Mouse (Mus musculus) intestine, embryonic 14.5 days (tissue): ENCODE data around the gene Bdnf. TPM values are rescaled to one million over a fixed set of nuclear protein-coding genes. Genes with fewer than 3 reads are reported as not detected.

Source experiments
- ATAC-seq: fragments of 200-750 bp; cut with Nextera tagmentation; replicated peaks from 2 replicates; pipeline ENCODE4 v1.8.0; 2017; ENCODE audit warnings: low read depth, moderate number of reproducible peaks, moderate TSS enrichment, moderate library complexity; ENCODE audit not compliant: low FRiP score, low TSS enrichment
- DNase-seq: peaks from one replicate; pipeline ENCODE4 v3.0.0-alpha.2; 2018; ENCODE audit warnings: low spot score
- H3K27ac ChIP-seq: fragments of 300-500 bp; sonication (generic); 2 replicates; pipeline ENCODE4 v1.5.1; 2014; ENCODE audit warnings: low read depth, mild to moderate bottlenecking, control low read depth
- H3K27me3 ChIP-seq: fragments of 300-500 bp; sonication (generic); replicated peaks from 2 replicates; pipeline ENCODE4 v1.6.1; 2014; ENCODE audit warnings: low read length, control low read depth; ENCODE audit not compliant: control insufficient read depth, insufficient read depth
- H3K36me3 ChIP-seq: fragments of 300-500 bp; sonication (generic); 2 replicates; pipeline ENCODE4 v1.6.1; 2014; ENCODE audit warnings: low read length, control low read depth; ENCODE audit not compliant: control insufficient read depth, insufficient read depth
- H3K4me1 ChIP-seq: fragments of 300-500 bp; sonication (generic); replicated peaks from 2 replicates; pipeline ENCODE4 v1.6.1; 2014; ENCODE audit warnings: low read length, control low read depth, mixed read lengths; ENCODE audit not compliant: control insufficient read depth, insufficient read depth
- H3K4me2 ChIP-seq: fragments of 300-500 bp; sonication (generic); 2 replicates; pipeline ENCODE4 v1.6.1; 2014; ENCODE audit warnings: low read length
- H3K4me3 ChIP-seq: fragments of 300-500 bp; sonication (generic); 2 replicates; pipeline ENCODE4 v1.5.1; 2014; ENCODE audit warnings: low read depth, low read length, control low read depth, mixed read lengths
- H3K9ac ChIP-seq: fragments of 300-500 bp; sonication (generic); 2 replicates; pipeline ENCODE4 v1.6.1; 2014; ENCODE audit warnings: mild to moderate bottlenecking, low read length
- H3K9me3 ChIP-seq: fragments of 300-500 bp; sonication (generic); 2 replicates; pipeline ENCODE4 v1.6.1; 2016; ENCODE audit warnings: low read length, control low read depth; ENCODE audit not compliant: control insufficient read depth
- WGBS: fragments of 180-500 bp; shearing (Covaris S2); extraction: QIAGEN DNeasy Blood & Tissue Kit; methylation state at CpG from one replicate; pipeline ENCODE4 v1.1.7; 2014; 5-methylcytosine and 5-hydroxymethylcytosine counted together
- polyA plus RNA-seq: library from polyadenylated mRNA; unstranded; fragments of >200 nt; fragmentation: Nextera tagmentation; extraction: Ambion mirVana; gene quantifications from 2 replicates; pipeline ENCODE4 v1.2.1, GENCODE M21; 2014

Bdnf gene
- polyA plus RNA-seq, 1 experiment from 2014 or later = 4.2 TPM

DNA sequence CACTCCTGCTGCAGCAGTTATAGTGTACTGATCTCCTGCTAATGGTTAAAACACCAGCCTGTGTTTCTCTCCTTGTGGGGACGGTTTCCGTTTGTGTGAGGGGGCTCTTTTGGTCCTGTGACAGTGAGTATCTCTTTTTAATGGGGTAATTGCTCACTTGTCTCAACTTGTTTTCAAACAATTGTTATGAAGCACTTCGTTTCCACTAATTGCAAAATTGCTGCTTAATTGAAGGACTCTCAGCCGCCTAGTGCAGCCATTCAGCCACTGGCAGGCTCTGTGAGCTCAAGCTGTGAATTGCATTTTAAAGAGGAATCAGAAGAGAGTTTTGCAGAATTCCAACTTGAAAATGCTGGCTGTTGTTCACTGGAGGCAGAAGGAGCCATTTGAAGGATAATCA is 22.7 kb downstream of the Bdnf start:
- WGBS = 24% methylated on average over 4 of the region's 4 CpGs
- peaks cover 5% of the 10 kb centered on the region; the same call in 1 of the 2 replicates for H3K4me1 ChIP-seq
- ATAC-seq (no peak), DNase-seq (no peak)
- no peak overlapping the region for H3K27ac ChIP-seq
- H3K36me3 ChIP-seq = no peaks in the 10 kb centered on the region
- H3K9ac ChIP-seq = no peak overlapping the region
- H3K27me3 ChIP-seq = peaks cover 10% of the 10 kb centered on the region
- H3K9me3 ChIP-seq = no peaks in the 10 kb centered on the region
- no peak overlapping the region for H3K4me3 ChIP-seq
- H3K4me2 ChIP-seq = no peak overlapping the region; the same call in 1 of the 2 replicates

DNA sequence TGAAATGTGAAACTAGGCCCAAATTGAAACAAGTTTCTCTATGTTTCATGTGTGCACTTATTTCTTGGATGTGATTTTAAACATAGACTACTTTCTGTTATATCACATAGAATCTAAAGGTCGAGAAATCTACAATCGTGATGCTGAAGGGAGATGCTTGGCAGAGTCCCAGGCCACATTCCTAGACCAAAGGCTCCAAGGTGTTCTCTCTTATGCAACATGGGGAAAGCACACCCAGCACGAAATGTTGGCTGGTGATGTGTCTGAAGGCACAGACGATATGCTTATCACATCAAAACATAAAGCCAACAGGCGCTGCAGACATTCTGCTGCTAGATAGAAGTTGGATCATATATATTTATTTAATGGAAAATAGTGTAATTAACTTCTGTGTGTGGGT is 25.8 kb downstream of the Bdnf start:
- H3K9ac ChIP-seq = no peak overlapping the region
- no peaks in the 10 kb centered on the region for H3K36me3 ChIP-seq
- ATAC-seq = no peak
- no peak overlapping the region for H3K4me3 ChIP-seq
- H3K4me2 ChIP-seq = no peak overlapping the region
- H3K27me3 ChIP-seq = no peaks in the 10 kb centered on the region
- WGBS = 75% methylated on average over 5 of the region's 5 CpGs
- H3K9me3 ChIP-seq = no peaks in the 10 kb centered on the region
- no peaks in the 10 kb centered on the region for H3K4me1 ChIP-seq
- no peak overlapping the region for H3K27ac ChIP-seq
- DNase-seq = no peak

DNA sequence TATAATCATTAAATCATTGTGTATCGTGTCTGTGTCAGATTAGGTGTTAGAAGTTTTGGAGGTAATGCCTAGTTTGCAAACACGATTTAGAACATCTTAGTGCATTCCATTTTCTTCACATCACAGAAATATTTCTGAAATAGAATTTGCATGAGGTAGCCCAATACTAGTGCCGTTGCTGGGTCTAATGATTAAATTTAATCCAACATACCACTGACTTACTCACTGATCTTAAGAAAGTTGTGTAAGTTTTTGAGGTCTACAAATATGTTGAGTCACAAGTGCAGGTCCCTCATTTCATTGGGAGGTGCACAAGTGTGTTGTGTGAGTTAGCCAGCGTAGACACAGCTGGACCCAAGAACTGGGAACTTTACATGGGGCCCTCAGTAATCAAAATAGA is 29.1 kb downstream of the Bdnf start:
- no peak for ATAC-seq
- H3K4me3 ChIP-seq = no peak overlapping the region
- no peak for DNase-seq
- H3K4me2 ChIP-seq = no peak overlapping the region
- WGBS = 85% methylated on average over 4 of the region's 4 CpGs
- H3K36me3 ChIP-seq = no peaks in the 10 kb centered on the region
- no peaks in the 10 kb centered on the region for H3K4me1 ChIP-seq
- no peak overlapping the region for H3K9ac ChIP-seq
- no peaks in the 10 kb centered on the region for H3K27me3 ChIP-seq
- no peaks in the 10 kb centered on the region for H3K9me3 ChIP-seq
- no peak overlapping the region for H3K27ac ChIP-seq

- no peak overlapping the region for H3K27ac ChIP-seq
- no peaks in the 10 kb centered on the region for H3K27me3 ChIP-seq
- H3K9ac ChIP-seq = no peak overlapping the region
- no peaks in the 10 kb centered on the region for H3K9me3 ChIP-seq
- no peaks in the 10 kb centered on the region for H3K4me1 ChIP-seq
- DNase-seq (no peak), ATAC-seq (no peak)
- H3K4me3 ChIP-seq = no peak overlapping the region
- no peak overlapping the region for H3K4me2 ChIP-seq
- no peaks in the 10 kb centered on the region for H3K36me3 ChIP-seq
- 87% methylated on average over 5 of the region's 5 CpGs for WGBS
These were observed 29.6 kb downstream of the Bdnf start for GRCm38 (mm10) chr2:109704053-109704452.

- ATAC-seq (no peak), DNase-seq (no peak)
- no peaks in the 10 kb centered on the region for H3K4me1 ChIP-seq
- H3K9ac ChIP-seq = no peak overlapping the region
- no peak overlapping the region for H3K4me3 ChIP-seq
- 78% methylated on average over 8 of the region's 8 CpGs for WGBS
- H3K27ac ChIP-seq = no peak overlapping the region
- no peak overlapping the region for H3K4me2 ChIP-seq
- no peaks in the 10 kb centered on the region for H3K9me3 ChIP-seq
- H3K27me3 ChIP-seq = no peaks in the 10 kb centered on the region
- no peaks in the 10 kb centered on the region for H3K36me3 ChIP-seq
These were observed 32.0 kb downstream of the Bdnf start for GRCm38 (mm10) chr2:109706524-109706923.

DNA sequence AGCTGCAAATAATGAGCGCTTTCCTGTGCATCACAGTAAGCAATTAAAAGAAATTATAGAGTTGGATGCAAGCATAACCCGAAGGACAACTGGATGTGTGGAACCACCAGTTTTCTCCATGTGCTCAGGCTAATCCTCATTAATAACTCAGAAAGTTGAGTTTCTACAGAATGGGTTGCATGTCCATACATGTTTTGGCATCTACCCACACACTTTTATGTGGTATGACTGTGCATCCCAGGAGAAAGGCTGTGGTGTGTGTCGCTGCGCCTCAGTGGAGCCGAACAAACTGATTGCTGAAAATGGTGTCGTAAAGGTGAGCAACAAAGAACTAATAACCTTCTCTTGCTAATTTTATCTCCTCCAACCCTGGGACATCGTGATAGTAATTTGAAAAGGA is 34.8 kb downstream of the Bdnf start:
- H3K36me3 ChIP-seq = no peaks in the 10 kb centered on the region
- no peaks in the 10 kb centered on the region for H3K9me3 ChIP-seq
- no peaks in the 10 kb centered on the region for H3K4me1 ChIP-seq
- H3K4me2 ChIP-seq = no peak overlapping the region
- WGBS = 85% methylated on average over 7 of the region's 7 CpGs
- no peak overlapping the region for H3K4me3 ChIP-seq
- H3K27me3 ChIP-seq = no peaks in the 10 kb centered on the region
- ATAC-seq = no peak
- H3K27ac ChIP-seq = no peak overlapping the region
- no peak overlapping the region for H3K9ac ChIP-seq
- no peak for DNase-seq

DNA sequence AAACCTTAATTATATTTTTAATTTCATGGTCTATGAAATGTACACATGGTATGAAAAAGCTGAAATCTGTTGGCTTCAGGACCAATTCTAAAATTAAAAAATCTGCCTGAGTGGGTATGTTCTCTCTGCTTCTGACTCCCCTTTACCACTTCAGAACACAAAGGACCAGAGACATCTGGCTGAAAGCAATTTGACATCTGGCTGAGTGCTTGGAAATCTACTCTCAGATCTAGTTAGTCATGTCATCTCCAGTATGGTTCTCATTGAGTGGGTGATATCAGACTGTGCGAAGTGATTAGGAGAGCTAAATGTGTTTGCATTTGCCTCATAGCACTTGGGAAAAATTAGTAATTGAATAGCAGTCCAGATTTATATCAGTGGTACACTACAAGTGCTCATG is 36.5 kb downstream of the Bdnf start:
- no peak overlapping the region for H3K27ac ChIP-seq
- DNase-seq = no peak
- H3K4me1 ChIP-seq = no peaks in the 10 kb centered on the region
- H3K36me3 ChIP-seq = no peaks in the 10 kb centered on the region
- no peaks in the 10 kb centered on the region for H3K9me3 ChIP-seq
- 83% methylated on average over 1 of the region's 1 CpGs for WGBS
- H3K27me3 ChIP-seq = no peaks in the 10 kb centered on the region
- no peak overlapping the region for H3K9ac ChIP-seq
- H3K4me2 ChIP-seq = no peak overlapping the region
- no peak for ATAC-seq
- no peak overlapping the region for H3K4me3 ChIP-seq

DNA sequence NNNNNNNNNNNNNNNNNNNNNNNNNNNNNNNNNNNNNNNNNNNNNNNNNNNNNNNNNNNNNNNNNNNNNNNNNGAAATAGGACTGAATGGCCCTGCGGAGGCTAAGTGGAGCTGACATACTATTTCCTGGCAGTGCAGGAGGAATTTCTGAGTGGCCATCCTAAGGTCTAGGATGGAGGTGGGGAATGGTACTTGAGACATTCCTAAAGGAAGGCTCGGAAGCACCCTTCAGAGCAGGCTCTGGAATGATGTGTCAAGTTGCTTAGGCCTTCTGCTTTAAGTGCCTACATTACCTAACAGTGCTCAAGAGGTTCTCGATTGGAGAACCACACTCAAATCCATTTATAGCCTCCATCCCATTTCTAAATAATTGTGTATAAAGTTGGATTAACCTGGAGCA is 50.8 kb downstream of the Bdnf start:
- H3K4me1 ChIP-seq = peaks cover 5% of the 10 kb centered on the region; the same call in 1 of the 2 replicates
- DNase-seq (no peak), ATAC-seq (no peak)
- no peak overlapping the region for H3K9ac ChIP-seq
- no peaks in the 10 kb centered on the region for H3K36me3 ChIP-seq
- WGBS = 73% methylated on average over 3 of the region's 3 CpGs
- H3K9me3 ChIP-seq = no peaks in the 10 kb centered on the region
- H3K27me3 ChIP-seq = no peaks in the 10 kb centered on the region
- H3K27ac ChIP-seq = no peak overlapping the region
- no peak overlapping the region for H3K4me2 ChIP-seq
- no peak overlapping the region for H3K4me3 ChIP-seq

GRCm38 (mm10) chr2:109725831-109726230 is 51.3 kb downstream of the Bdnf start:
- Histone ChIP-seq H3K9ac (no peak overlapping the region), H3K4me1 (peaks cover 5% of the 10 kb centered on the region; the same call in 1 of the 2 replicates), H3K27ac (no peak overlapping the region), H3K36me3 (no peaks in the 10 kb centered on the region), H3K9me3 (no peaks in the 10 kb centered on the region), H3K4me2 (no peak overlapping the region), H3K4me3 (no peak overlapping the region), H3K27me3 (no peaks in the 10 kb centered on the region)
- DNase-seq (no peak), ATAC-seq (no peak)
- WGBS = 35% methylated on average over 6 of the region's 6 CpGs
